Mouse (Mus musculus): ENCODE data around the gene Nlrp4c. TPM values are rescaled to one million over a fixed set of nuclear protein-coding genes. Genes with fewer than 3 reads are reported as not detected.

Nlrp4c gene
- polyA plus RNA-seq, 1 experiment from 2014 or later = not detected

DNA sequence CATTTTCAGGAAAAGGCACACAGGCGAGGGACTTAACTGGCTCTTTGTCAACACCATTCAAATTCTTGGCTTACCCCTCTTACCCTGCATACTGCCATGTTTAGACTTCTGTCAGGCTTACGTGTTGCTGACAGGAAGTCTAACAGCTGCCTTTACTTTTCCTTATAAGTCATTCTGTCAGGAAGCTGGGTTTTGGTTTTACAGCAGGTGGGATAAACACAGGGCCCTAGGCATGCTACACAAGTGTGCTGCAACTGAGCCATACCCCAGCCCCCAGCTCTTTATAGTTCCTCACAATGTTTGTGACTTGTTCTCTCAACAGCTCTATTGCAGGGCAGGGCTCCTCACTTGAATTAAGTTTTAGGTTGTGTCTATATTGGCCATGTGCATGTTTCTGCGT, 94.3 kb downstream of the Nlrp4c start:
- Histone ChIP-seq H3K36me3 (replicated peaks; ENCODE audit: control insufficient read depth, insufficient read depth) (peaks cover 23% of the 10 kb centered on the region), H3K9me3 (ENCODE audit: control insufficient read depth, low read length) (no peaks in the 10 kb centered on the region), H3K27me3 (ENCODE audit: control insufficient read depth, insufficient read depth, low read length) (no peaks in the 10 kb centered on the region), H3K9ac (no peak overlapping the region), H3K4me1 (replicated peaks; ENCODE audit: control insufficient read depth, insufficient read depth, low read length) (no peaks in the 10 kb centered on the region), H3K4me3 (replicated peaks; ENCODE audit: low read length) (no peak overlapping the region), H3K27ac (no peak overlapping the region), H3K4me2 (replicated peaks) (no peak overlapping the region)
- WGBS = 90% methylated on average over 3 of the region's 3 CpGs
- no peak for ATAC-seq (ENCODE audit: low FRiP score)
- DNase-seq (ENCODE audit: low spot score) = no peak

DNA sequence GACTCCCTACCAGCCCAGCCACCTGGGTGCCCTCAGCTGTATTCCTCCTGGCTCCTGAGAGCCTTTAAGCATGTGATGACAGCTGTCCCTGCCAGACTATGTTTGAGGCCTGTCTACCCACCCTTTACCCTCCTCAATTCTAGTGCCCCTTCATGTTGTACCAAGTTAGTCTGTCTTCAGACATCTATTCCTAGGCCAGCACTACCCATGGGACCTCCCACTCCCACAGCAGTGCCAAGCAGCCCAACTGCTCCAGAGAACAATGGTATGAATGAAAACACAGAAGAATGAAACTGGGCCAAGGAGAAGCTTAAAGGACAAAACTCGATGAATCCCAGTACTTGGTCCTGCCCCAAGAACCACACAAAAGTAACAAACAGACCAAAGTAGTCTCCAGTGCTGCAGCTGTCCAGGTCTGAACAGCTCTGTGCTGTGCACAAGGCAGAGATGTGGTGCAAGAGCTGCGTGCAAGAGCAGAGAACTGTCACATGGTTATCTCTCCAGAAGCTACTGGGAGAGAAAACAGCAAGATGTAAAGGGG, 99.1 kb downstream of the Nlrp4c start:
- Histone ChIP-seq H3K9ac (no peak overlapping the region), H3K4me2 (replicated peaks) (no peak overlapping the region), H3K4me3 (replicated peaks; ENCODE audit: low read length) (no peak overlapping the region), H3K27me3 (ENCODE audit: control insufficient read depth, insufficient read depth, low read length) (no peaks in the 10 kb centered on the region), H3K9me3 (ENCODE audit: control insufficient read depth, low read length) (no peaks in the 10 kb centered on the region), H3K4me1 (replicated peaks; ENCODE audit: control insufficient read depth, insufficient read depth, low read length) (no peaks in the 10 kb centered on the region), H3K36me3 (replicated peaks; ENCODE audit: control insufficient read depth, insufficient read depth) (peaks cover 21% of the 10 kb centered on the region), H3K27ac (no peak overlapping the region)
- DNase-seq (ENCODE audit: low spot score) (no peak), ATAC-seq (ENCODE audit: low FRiP score) (peak; percentile 43; the same call in 1 of the 2 replicates)
- WGBS = 70% methylated on average over 2 of the region's 2 CpGs

DNA sequence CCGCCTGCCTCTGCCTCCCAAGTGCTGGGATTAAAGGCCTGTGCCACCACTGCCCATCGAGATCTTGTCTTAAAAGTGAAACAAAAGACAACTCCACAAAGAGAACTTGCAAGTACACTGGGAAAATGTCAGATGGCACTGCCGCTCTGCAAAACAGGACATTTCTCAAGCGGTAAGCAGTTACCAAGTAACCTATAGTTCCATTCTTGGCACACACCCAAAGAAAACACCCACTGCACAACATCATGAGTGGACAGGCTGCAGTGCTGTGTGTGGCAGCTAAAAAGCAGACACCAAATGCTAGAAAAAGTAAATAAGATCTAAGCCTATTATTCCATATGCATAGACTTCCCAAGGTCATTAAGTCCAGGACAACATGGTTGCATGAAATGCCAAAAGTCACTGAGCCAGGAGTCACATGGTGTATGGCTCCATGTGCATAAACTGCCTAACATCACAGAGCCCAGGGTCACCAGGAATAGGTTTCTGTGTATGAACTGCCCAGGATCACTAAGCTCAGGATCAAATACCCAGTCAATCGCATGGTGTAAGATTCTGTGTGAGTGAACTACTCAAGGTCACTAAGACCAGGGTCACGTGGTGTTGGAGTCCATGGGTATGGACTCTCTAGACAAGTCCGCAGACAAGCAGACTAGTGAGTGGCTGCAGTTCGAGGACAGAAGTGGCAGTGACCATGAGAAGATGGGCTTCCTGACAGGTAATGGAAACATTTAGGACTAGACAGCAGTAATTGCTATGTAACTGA, 100.6 kb downstream of the Nlrp4c start:
- DNase-seq (ENCODE audit: low spot score) (no peak), ATAC-seq (ENCODE audit: low FRiP score) (no peak)
- Histone ChIP-seq H3K4me3 (replicated peaks; ENCODE audit: low read length) (no peak overlapping the region), H3K4me2 (replicated peaks) (no peak overlapping the region), H3K4me1 (replicated peaks; ENCODE audit: control insufficient read depth, insufficient read depth, low read length) (no peaks in the 10 kb centered on the region), H3K36me3 (replicated peaks; ENCODE audit: control insufficient read depth, insufficient read depth) (peaks cover 11% of the 10 kb centered on the region), H3K9me3 (ENCODE audit: control insufficient read depth, low read length) (no peaks in the 10 kb centered on the region), H3K27ac (no peak overlapping the region), H3K27me3 (ENCODE audit: control insufficient read depth, insufficient read depth, low read length) (no peaks in the 10 kb centered on the region), H3K9ac (no peak overlapping the region)
- 84% methylated on average over 8 of the region's 8 CpGs for WGBS

DNA sequence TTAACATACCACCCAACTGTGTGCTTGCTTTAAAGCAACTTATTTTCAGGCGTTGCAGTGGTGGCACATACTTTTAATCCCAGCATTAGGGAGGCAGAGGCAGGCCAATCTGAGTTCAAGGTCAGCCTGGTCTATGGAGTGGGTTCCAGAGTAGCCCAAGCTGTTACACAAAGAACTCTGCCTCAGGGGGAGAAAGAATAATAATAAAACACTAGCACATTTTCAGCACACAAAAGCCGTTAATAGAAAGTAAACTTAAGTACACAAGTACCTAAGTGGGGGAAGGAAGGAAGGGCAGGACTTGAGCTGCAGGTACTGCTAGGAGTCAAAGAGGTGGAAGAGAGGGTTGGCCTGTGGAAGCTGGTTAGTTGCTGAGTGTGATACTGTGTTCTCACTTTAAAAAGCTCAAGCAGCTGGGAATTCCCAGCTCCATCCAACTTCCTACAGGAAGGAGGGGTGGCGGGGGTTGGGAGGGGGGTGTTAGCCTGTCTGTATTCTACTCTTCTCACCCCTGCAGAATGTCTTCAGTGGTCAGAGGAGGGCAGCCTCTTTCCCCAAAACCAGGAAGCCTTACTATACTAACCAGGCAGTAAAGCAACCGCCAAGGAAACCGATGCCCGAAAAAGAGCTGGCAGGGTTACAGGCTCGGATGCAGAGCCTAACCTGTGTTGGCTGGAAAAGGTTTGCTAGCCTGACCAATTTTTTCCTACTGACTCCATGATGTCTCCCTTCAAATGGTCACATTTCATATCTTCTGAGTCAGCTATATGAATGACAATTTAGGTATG, 101.4 kb downstream of the Nlrp4c start:
- DNase-seq (ENCODE audit: low spot score) (no peak), ATAC-seq (ENCODE audit: low FRiP score) (no peak)
- Histone ChIP-seq H3K4me3 (replicated peaks; ENCODE audit: low read length) (no peak overlapping the region), H3K27ac (no peak overlapping the region), H3K9ac (no peak overlapping the region), H3K9me3 (ENCODE audit: control insufficient read depth, low read length) (no peaks in the 10 kb centered on the region), H3K4me2 (replicated peaks) (no peak overlapping the region), H3K4me1 (replicated peaks; ENCODE audit: control insufficient read depth, insufficient read depth, low read length) (no peaks in the 10 kb centered on the region), H3K36me3 (replicated peaks; ENCODE audit: control insufficient read depth, insufficient read depth) (peaks cover 5% of the 10 kb centered on the region), H3K27me3 (ENCODE audit: control insufficient read depth, insufficient read depth, low read length) (no peaks in the 10 kb centered on the region)
- WGBS = 89% methylated on average over 7 of the region's 7 CpGs

DNA sequence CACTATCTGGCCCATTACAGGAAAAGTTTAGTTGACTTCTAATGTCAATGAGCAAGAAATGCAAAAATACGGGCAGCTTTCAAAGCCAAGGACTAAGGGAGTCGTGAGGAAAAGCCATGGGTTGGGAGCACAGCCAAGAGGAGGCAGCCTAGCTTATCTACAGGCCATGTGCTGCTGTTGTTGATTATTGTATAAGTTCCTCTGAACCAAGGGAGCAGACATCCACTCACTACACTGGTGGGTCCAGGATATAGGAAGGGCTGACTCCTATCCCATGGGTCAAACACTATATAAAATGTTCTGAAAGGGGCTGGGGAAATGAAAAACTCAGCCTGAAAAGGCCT, 102.0 kb downstream of the Nlrp4c start:
- Histone ChIP-seq H3K4me2 (replicated peaks) (no peak overlapping the region), H3K4me1 (replicated peaks; ENCODE audit: control insufficient read depth, insufficient read depth, low read length) (no peaks in the 10 kb centered on the region), H3K9ac (no peak overlapping the region), H3K27me3 (ENCODE audit: control insufficient read depth, insufficient read depth, low read length) (no peaks in the 10 kb centered on the region), H3K9me3 (ENCODE audit: control insufficient read depth, low read length) (no peaks in the 10 kb centered on the region), H3K36me3 (replicated peaks; ENCODE audit: control insufficient read depth, insufficient read depth) (peaks cover 3% of the 10 kb centered on the region), H3K27ac (no peak overlapping the region), H3K4me3 (replicated peaks; ENCODE audit: low read length) (no peak overlapping the region)
- DNase-seq (ENCODE audit: low spot score) = no peak
- 68% methylated on average over 2 of the region's 2 CpGs for WGBS
- no peak for ATAC-seq (ENCODE audit: low FRiP score)

DNA sequence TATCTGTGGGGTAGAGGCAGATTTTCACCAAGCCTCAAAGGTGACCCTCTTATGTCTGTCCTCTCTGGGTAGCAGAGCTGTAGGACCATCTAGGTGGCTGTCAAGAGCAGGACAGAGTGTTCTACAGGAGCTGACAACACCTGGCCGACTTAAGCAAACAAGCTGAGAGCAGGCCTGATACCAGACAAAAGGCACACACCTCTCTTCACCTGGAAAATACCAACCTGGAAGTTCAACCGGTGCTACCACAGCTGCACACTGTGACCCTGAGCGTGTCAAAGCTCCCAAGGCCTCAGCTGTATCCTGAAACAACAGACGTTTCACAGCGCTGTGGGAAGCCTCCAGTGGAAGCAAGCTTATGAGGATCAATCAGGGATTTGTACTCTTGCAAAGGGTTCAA, 102.7 kb downstream of the Nlrp4c start:
- H3K4me2 ChIP-seq (replicated peaks) = no peak overlapping the region
- 83% methylated on average over 5 of the region's 5 CpGs for WGBS
- DNase-seq (ENCODE audit: low spot score) (no peak), ATAC-seq (ENCODE audit: low FRiP score) (no peak)
- H3K9ac ChIP-seq = no peak overlapping the region
- no peaks in the 10 kb centered on the region for H3K9me3 ChIP-seq (ENCODE audit: control insufficient read depth, low read length)
- no peak overlapping the region for H3K4me3 ChIP-seq (replicated peaks; ENCODE audit: low read length)
- H3K27ac ChIP-seq = no peak overlapping the region
- no peaks in the 10 kb centered on the region for H3K4me1 ChIP-seq (replicated peaks; ENCODE audit: control insufficient read depth, insufficient read depth, low read length)
- H3K36me3 ChIP-seq (replicated peaks; ENCODE audit: control insufficient read depth, insufficient read depth) = no peaks in the 10 kb centered on the region
- no peaks in the 10 kb centered on the region for H3K27me3 ChIP-seq (ENCODE audit: control insufficient read depth, insufficient read depth, low read length)

DNA sequence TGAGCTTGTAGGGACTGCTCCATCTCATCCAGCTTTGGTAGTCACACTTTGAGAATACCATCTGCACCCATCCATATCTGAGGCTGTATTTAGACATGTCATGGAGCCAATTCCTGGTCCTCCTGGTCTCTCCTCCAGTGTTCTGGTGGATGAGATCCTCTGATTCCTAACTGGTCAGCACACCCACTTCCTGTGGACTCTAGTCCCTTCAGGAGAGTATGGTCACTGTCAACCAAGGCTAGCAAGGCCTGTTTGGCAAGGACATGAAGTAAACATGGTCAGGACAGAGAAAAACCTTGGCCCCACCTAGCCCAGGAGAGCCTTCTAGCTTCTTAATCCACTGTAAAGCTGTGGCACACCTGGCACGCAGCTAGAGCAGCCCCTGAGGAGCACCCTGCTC, 106.3 kb downstream of the Nlrp4c start:
- Histone ChIP-seq H3K36me3 (replicated peaks; ENCODE audit: control insufficient read depth, insufficient read depth) (no peaks in the 10 kb centered on the region), H3K27me3 (ENCODE audit: control insufficient read depth, insufficient read depth, low read length) (no peaks in the 10 kb centered on the region), H3K4me1 (replicated peaks; ENCODE audit: control insufficient read depth, insufficient read depth, low read length) (peaks cover 13% of the 10 kb centered on the region), H3K4me2 (replicated peaks) (no peak overlapping the region), H3K27ac (no peak overlapping the region), H3K4me3 (replicated peaks; ENCODE audit: low read length) (no peak overlapping the region), H3K9me3 (ENCODE audit: control insufficient read depth, low read length) (no peaks in the 10 kb centered on the region), H3K9ac (no peak overlapping the region)
- 88% methylated on average over 1 of the region's 1 CpGs for WGBS
- DNase-seq (ENCODE audit: low spot score) (no peak), ATAC-seq (ENCODE audit: low FRiP score) (no peak)

DNA sequence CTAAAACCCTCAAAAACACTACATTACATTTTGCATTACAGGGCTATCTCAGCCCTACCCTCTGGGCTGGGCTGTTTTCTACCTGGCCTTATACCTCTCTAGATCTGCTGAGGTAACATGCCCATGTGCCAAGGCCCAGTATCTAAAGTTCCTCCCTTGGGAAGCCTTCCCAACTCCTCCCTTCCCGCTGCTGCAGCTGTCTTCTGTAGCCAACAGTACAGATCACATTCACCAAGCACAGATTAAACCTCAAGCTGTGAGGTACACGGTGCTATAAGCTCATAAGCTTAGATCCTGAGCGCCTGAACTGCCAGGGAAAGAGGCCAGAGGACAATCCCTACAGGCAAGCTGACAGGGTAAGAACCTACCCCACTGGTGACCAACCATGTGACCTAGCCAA, 107.1 kb downstream of the Nlrp4c start:
- no peak overlapping the region for H3K9ac ChIP-seq
- no peak overlapping the region for H3K4me3 ChIP-seq (replicated peaks; ENCODE audit: low read length)
- H3K4me1 ChIP-seq (replicated peaks; ENCODE audit: control insufficient read depth, insufficient read depth, low read length) = peaks cover 18% of the 10 kb centered on the region
- no peaks in the 10 kb centered on the region for H3K36me3 ChIP-seq (replicated peaks; ENCODE audit: control insufficient read depth, insufficient read depth)
- H3K9me3 ChIP-seq (ENCODE audit: control insufficient read depth, low read length) = no peaks in the 10 kb centered on the region
- ATAC-seq (ENCODE audit: low FRiP score) (no peak), DNase-seq (ENCODE audit: low spot score) (no peak)
- H3K4me2 ChIP-seq (replicated peaks) = no peak overlapping the region
- no peak overlapping the region for H3K27ac ChIP-seq
- WGBS = 81% methylated on average over 3 of the region's 3 CpGs
- H3K27me3 ChIP-seq (ENCODE audit: control insufficient read depth, insufficient read depth, low read length) = no peaks in the 10 kb centered on the region

DNA sequence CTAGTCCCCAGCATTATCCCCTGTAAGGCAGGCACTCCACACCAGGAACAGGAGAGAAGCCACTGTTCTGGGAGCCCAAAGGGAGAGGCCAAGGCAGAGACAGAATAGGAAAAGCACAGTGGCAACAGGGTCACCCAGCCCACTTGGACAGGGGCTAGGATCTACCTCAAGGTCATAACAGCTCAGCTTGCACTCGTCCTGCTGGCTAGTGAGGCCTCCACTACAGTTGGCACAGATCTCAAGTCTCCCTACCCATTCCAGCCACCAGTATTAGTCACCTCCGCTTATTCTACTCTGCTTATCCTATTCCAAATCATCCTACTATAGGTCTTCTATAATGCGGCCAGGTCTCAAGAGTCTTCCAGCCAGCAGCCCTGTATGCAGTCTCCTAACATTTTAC, 108.2 kb downstream of the Nlrp4c start:
- Histone ChIP-seq H3K4me1 (replicated peaks; ENCODE audit: control insufficient read depth, insufficient read depth, low read length) (peaks cover 18% of the 10 kb centered on the region), H3K27me3 (ENCODE audit: control insufficient read depth, insufficient read depth, low read length) (no peaks in the 10 kb centered on the region), H3K27ac (no peak overlapping the region), H3K4me3 (replicated peaks; ENCODE audit: low read length) (no peak overlapping the region), H3K9me3 (ENCODE audit: control insufficient read depth, low read length) (no peaks in the 10 kb centered on the region), H3K4me2 (replicated peaks) (no peak overlapping the region), H3K9ac (no peak overlapping the region), H3K36me3 (replicated peaks; ENCODE audit: control insufficient read depth, insufficient read depth) (no peaks in the 10 kb centered on the region)
- no peak for DNase-seq (ENCODE audit: low spot score)
- no peak for ATAC-seq (ENCODE audit: low FRiP score)
- WGBS = 89% methylated on average over 3 of the region's 3 CpGs
